Mouse (Mus musculus) adrenal gland, adult 8-10 months (tissue): Measurements from ENCODE around the gene Pkig. TPM values are rescaled to one million over a fixed set of nuclear protein-coding genes. Genes with fewer than 3 reads are reported as not detected.
"Not testable (repeated sequence)": the region's sequence is repeated elsewhere in the genome, so short reads cannot be mapped to it uniquely, and the experiment has no call there.

Source experiments
- DNase-seq: peaks from one replicate; pipeline ENCODE4 v3.0.0; 2022
- total RNA-seq, 4 experiments: library from RNA; stranded (reverse); gene quantifications; 2 replicates each; pipeline ENCODE4 v1.2.4; 2022

Pkig gene
- total RNA-seq, 4 experiments from 2014 or later, result 37.6 to 60.4 (median 57.4) TPM

- DNase-seq, result no peak
Measured at GRCm38 (mm10) chr2:163644047-163644446, 14.1 kb upstream of the Pkig start.

GRCm38 (mm10) chr2:163644575-163645385 is 13.4 kb upstream of the Pkig start, which contains the start of gene Serinc3:
Serinc3 (minus strand) TSS chr2:163645131.
- peak; percentile 98 for DNase-seq

DNA sequence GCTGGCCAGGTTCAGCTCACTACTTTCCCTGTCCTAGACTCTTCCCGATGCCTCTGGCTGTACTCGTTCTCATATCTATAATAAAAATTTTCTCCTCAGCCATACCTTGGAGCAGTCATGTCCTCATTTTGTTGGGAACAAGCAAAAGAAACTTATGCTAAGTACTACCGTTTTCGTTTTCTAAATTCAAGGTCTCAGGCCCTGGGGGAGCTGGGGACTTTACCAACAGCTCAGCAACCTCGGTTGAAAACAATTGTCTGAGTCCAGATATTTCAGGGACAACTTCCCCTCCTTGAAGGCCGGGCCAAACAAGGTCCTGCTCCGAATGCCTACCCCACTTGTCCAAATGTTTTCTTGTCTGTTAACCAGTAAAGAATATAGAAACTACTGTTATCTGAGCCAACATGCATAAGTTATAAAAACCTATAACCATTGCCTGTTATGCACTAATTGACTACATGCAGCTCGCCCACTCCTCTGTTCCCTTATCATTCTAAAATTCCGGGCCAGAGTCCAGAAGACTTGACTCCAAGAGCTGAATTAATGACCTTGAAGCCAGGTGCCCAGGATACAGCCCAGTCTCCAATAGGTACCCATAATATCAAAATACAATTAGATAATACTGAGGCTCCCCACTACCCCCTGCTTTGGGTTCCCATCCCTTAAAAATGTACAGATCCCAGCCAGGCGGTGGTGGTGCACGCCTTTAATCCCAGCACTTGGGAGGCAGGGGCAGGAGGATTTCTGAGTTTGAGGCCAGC is 12.3 kb upstream of the Pkig start:
- no peak for DNase-seq

DNA sequence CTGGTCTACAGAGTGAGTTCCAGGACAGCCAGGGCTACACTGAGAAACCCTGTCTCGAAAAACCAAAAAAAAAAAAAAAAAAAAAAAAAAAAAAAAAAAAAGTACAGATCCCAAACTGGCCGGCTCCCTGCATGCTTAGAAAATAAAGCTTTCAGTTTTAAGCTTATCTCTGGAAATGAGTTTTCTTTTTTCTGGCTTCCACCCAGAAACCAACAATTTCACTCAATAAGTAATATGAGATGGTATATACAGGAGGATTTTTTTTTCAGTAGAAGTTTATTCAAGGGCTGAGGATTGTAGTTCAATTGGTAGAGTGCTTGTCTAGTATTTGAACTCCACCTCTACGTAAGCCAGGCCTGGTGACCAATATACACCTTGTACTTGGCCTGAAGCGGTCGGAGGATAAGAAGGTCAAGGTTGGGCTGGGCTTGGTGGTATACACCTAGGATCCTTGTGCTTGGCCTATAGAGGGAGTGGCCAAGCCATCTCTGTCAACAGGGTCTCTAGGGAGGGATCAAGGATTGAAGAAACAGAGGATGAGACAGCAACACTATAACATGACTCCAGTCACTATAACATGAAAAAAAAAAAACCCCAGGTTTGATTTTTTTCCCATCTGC is 11.6 kb upstream of the Pkig start:
- DNase-seq, result no peak

DNA sequence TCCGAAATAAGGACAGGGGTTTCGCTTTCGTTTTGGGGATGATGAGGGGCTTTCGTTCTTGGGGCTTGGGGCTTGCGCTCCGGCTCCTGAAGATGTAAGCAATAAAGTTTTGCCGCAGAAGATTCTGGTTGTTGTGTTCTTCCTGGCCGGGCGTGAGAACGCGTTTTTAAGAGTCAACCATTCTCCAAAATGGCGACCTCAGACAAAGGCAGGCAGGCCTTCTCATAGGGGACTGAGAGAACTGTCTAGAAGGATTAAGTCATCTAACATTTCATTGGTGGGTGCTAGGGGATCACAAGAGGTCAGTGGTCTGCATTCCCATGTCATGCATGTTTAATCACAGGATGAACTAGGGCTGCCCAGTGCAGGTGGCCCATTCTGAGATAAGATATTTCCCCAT is 2.5 kb upstream of the Pkig start:
- DNase-seq, result not testable (repeated sequence)

GRCm38 (mm10) chr2:163657486-163657885 is 700 bp upstream of the Pkig start:
- no peak for DNase-seq

DNA sequence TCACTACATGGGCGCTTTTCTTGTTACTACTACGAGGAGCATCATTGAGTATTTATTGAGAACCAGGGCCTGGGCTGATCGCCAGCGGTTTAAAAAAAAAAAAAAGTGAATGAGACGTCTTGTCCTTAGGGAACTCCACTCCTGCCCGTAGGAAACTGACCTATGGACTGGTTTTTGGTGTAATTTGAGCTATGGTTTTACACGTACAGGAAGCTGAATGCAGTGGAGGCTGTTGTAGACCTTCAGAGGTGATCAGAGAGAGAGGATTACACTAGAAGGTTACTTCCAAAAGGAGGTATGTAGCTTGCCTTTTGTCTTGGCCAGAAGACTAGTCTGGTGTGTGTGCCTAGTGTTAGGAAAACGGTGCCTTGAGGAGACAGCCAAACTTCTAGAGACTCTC is 755 bp downstream of the Pkig start:
- no peak for DNase-seq

DNA sequence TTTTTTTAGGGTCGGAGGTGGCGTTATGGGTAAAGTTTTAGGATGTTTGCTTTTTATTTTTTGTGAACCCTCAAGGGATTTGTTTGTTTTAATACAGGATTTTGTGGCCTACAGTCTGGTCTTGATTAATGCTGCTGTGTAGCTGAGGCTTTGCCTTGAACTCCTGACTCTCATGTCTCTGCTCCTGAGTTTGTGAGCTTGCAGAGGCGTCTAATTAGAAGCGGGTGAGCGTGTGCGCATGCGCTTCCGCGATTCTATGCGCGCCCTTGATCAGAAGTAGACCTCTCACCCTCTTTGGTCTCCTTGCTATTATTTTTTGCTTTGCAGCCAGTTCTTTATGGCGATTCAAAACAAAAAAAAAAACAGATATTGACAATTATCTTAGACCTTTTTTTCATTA is 1.2 kb downstream of the Pkig start:
- no peak for DNase-seq

- no peak for DNase-seq
Measured at GRCm38 (mm10) chr2:163660103-163660701, 2.0 kb downstream of the Pkig start.

DNA sequence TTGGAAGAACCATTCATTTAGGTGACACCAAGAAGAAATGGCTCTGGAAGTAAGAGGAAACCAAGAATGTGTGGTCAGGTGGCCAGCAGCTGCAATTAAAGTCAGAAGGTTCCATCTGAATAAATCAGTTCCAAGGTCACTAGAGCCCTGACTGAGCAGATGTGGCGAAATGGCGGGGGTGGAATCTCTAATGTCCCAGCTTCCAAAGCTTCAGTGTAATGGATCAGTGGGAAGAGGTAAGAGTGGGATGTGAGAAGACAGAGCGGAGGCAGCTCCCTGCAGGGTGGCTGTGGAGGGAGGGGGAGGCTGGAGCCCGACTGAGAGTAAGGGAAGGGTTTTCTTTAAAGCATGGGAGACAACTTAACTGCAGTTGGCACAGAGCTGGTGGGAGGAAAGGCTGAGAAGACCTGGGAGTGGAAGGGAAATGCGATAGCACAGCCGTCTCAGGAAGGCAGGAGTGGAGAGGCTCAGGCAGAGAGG is 3.2 kb downstream of the Pkig start:
- peak; percentile 53 for DNase-seq

- no peak for DNase-seq
Measured at GRCm38 (mm10) chr2:163662076-163662475, 3.9 kb downstream of the Pkig start.

GRCm38 (mm10) chr2:163662698-163663221 is 4.6 kb downstream of the Pkig start:
- no peak for DNase-seq

DNA sequence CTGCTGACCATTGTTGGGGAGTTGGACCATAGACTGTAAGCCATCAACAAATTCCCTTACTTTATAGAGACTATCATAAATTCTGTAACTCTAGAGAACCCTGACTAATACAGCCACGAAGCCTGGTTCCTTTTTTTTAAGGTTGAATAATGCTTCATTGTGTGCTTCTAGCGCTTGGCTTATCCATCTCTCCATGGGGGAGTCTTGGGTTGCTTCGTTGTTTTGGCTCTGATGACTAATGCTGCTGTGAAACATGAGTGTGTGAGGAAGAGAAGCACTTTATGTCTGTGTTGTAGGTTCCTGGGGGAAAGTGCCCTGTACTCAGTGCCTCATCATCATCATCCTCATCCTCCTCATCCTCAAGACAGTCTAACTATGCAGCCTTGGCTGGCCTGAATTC is 5.7 kb downstream of the Pkig start:
- no peak for DNase-seq

DNA sequence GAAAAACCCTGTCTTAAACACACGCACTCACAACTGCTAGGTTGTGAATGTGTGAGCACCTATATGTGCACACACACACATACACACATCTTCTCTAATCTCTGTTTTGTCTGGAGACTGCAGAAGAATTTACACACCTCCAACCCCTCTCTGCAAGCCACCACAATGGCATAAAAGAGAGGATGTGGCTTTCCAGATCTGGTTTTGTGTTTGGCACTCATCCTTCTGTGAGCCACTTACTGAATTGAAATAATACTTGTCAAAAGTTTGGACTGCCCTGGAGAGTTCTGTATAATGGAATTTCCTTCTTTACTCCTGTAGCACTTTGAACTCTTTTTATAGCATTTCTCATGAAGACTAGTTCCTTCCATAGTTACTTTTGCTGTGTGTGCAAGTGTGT is 8.9 kb downstream of the Pkig start:
- no peak for DNase-seq

GRCm38 (mm10) chr2:163670872-163671594 is 12.8 kb downstream of the Pkig start:
- DNase-seq, result no peak

- no peak for DNase-seq
Measured at GRCm38 (mm10) chr2:163674397-163674796, 16.2 kb downstream of the Pkig start.

GRCm38 (mm10) chr2:163675144-163675619 is 17.0 kb downstream of the Pkig start:
- no peak for DNase-seq

DNA sequence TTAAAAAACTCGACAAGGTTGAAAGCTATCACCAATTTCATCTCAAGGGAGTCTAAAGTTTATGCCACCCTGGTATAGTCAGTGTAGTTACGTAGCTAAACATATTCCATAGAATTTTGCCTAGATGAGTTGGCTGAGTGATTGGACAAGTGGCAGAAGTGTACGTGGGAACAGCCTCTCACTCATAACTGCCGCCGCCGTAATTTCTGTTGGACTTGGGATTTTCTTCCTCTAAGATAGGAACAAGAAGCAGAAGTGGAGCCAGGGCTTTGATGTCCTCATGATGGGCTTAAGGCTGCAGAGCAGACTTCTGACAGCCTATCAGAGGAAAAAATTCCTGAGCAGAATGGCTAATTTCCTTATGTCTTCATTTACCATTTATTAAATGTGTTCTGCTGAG is 17.5 kb downstream of the Pkig start:
- DNase-seq, result no peak

DNA sequence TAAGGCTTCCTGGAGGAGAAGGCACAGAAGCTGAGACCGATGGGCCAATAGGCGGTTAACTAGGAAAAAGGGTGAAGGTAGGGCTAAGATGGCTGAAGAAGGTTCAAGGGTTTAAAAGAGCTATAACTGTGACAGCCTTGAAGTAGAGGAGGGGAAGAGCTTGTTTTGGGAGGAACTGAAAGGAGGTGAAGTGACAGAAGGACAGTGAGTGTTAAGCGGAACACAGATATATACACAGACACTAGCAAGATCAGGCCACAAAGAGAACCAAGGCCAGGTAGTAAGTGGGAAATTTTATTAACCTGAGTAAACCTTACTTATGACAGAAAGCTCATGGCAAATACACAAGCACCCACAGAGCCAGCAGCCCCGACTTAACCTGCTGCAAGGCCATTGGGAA is 18.1 kb downstream of the Pkig start:
- DNase-seq, result no peak

GRCm38 (mm10) chr2:163676745-163677144 is 18.6 kb downstream of the Pkig start:
- no peak for DNase-seq

- no peak for DNase-seq
Measured at GRCm38 (mm10) chr2:163682344-163682743, 24.2 kb downstream of the Pkig start.

DNA sequence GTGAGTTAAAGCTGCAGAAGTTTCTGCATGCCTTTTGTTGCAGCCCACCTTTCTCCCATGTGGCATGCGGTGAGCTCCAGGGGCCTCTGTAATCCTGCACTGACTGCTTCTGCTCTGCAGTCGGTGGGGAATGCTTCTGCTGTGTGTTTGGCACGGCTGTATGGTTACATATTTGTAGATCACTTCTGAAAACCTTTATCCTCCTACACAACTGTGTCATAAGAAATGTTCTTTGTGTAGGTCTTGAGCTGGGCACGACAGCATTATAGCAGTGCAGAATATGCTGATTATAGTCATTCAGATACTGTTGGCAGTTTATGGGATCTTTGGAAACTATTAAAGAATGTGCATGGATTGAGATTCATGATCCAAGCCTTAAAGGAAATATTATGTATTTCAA is 27.1 kb downstream of the Pkig start:
- no peak for DNase-seq
